Mouse (Mus musculus) adipocyte (in vitro differentiated cells): ENCODE results near the gene Krt26.
A peak's percentile ranks its signal among the peaks of the same experiment; 100 is the strongest.

Source experiments
- DNase-seq: peaks from one replicate; pipeline ENCODE4 v3.0.0-alpha.2; 2016; ENCODE audit warnings: low spot score

Krt26 gene

GRCm38 (mm10) chr11:99337866-99338265, at the start of gene Krt26:
Gene Krt26 (minus strand): TSS chr11:99337966.
- no peak for DNase-seq

- peak; percentile 87 for DNase-seq
Observed at GRCm38 (mm10) chr11:99385813-99386721, 48.3 kb upstream of the Krt26 start.

- DNase-seq = peak; percentile 87
Observed at GRCm38 (mm10) chr11:99379568-99379967, 41.8 kb upstream of the Krt26 start.

- no peak for DNase-seq
Observed at GRCm38 (mm10) chr11:99374803-99375202, 37.0 kb upstream of the Krt26 start, which contains the start of gene Krt28. Gene Krt28 (minus strand): TSS chr11:99374903.

GRCm38 (mm10) chr11:99369853-99370451, 32.2 kb upstream of the Krt26 start:
- DNase-seq = no peak

- DNase-seq = peak; percentile 15
Observed at GRCm38 (mm10) chr11:99369229-99369628, 31.5 kb upstream of the Krt26 start.

GRCm38 (mm10) chr11:99366791-99367190, 29.0 kb upstream of the Krt26 start:
- DNase-seq = peak; percentile 16

GRCm38 (mm10) chr11:99364412-99364811, 26.6 kb upstream of the Krt26 start:
- peak; percentile 40 for DNase-seq

- no peak for DNase-seq
Observed at GRCm38 (mm10) chr11:99361423-99361822, 23.7 kb upstream of the Krt26 start.

GRCm38 (mm10) chr11:99351004-99351403, 13.2 kb upstream of the Krt26 start, which contains the start of gene Krt27:
Gene Krt27 (minus strand): TSS chr11:99351104.
- no peak for DNase-seq

- no peak for DNase-seq
Observed at GRCm38 (mm10) chr11:99339299-99339847, 1.6 kb upstream of the Krt26 start.

- DNase-seq = no peak
Observed at GRCm38 (mm10) chr11:99333426-99333825, 4.3 kb downstream of the Krt26 start.

- no peak for DNase-seq
Observed at GRCm38 (mm10) chr11:99329655-99330054, 8.1 kb downstream of the Krt26 start.

- DNase-seq = no peak
Observed at GRCm38 (mm10) chr11:99322851-99323250, 14.9 kb downstream of the Krt26 start, which contains the start of gene Krt25. Gene Krt25 (minus strand): TSS chr11:99322951.

- no peak for DNase-seq
Observed at GRCm38 (mm10) chr11:99321094-99321493, 16.7 kb downstream of the Krt26 start.

- DNase-seq = no peak
Observed at GRCm38 (mm10) chr11:99319127-99319526, 18.6 kb downstream of the Krt26 start.

GRCm38 (mm10) chr11:99316543-99316942, 21.2 kb downstream of the Krt26 start:
- DNase-seq = no peak

- no peak for DNase-seq
Observed at GRCm38 (mm10) chr11:99314594-99314993, 23.2 kb downstream of the Krt26 start.

- peak; percentile 56 for DNase-seq
Observed at GRCm38 (mm10) chr11:99310882-99311281, 26.9 kb downstream of the Krt26 start.

GRCm38 (mm10) chr11:99307579-99307978, 30.2 kb downstream of the Krt26 start:
- peak; percentile 68 for DNase-seq

GRCm38 (mm10) chr11:99295039-99295438, 42.7 kb downstream of the Krt26 start:
- peak; percentile 8 for DNase-seq

GRCm38 (mm10) chr11:99292846-99293245, 44.9 kb downstream of the Krt26 start:
- peak; percentile 7 for DNase-seq

- DNase-seq = no peak
Observed at GRCm38 (mm10) chr11:99284833-99285312, 52.9 kb downstream of the Krt26 start, which contains the start of gene Krt24. Gene Krt24 (minus strand): TSS chr11:99285262.
